Mouse (Mus musculus): ENCODE results near the gene Cnn3. TPM values are rescaled to one million over a fixed set of nuclear protein-coding genes. Genes with fewer than 3 reads are reported as not detected.

The Cnn3 gene
- polyA plus RNA-seq, 1 experiment from 2014 or later, result 975 TPM

DNA sequence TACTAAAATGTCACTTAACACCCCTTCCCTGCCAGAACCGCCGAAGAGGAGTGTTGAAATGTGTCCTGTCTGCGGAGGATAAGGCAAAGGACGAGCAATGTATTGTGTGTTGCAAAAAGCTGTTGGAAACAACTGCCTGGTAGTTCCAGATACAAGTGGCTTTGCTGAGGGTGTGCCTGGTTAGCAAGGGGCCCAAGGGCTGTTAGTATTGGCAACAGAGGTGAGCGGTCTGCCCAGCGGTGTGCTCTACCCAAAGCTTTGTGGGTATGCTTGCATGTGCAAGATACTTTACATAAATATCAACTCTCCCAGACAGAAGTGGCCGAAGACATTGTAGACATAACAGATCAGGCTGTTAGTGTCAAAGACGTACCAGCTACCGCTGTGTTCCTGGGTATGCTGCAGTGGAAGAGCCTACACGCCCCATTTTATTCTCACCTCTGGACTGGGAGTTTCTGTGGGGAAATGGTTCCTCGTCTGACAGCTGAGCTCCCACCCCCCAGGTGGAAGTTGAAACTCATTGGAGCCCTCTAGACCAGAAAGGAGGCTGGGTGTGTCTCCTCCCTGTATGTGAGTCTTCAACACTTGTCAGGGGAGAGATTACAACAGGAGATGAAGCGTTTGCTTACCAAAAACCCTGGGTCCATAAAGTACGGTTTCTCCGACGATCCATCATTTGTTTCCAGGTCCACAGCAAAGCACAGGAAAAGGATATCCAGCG, 34.3 kb downstream of the Cnn3 start:
- H3K36me3 ChIP-seq, result peaks cover 48% of the 10 kb centered on the region
- H3K4me3 ChIP-seq, result no peak overlapping the region
- H3K4me2 ChIP-seq (replicated peaks), result no peak overlapping the region
- H3K27me3 ChIP-seq, result no peaks in the 10 kb centered on the region
- no peak overlapping the region for H3K27ac ChIP-seq (replicated peaks)
- no peak overlapping the region for H3K9ac ChIP-seq (replicated peaks)
- WGBS, result 90% methylated on average over 16 of the region's 16 CpGs
- H3K9me3 ChIP-seq, result no peaks in the 10 kb centered on the region
- peaks cover 15% of the 10 kb centered on the region for H3K4me1 ChIP-seq
- ATAC-seq (ENCODE audit: low FRiP score, low read depth), result no peak

DNA sequence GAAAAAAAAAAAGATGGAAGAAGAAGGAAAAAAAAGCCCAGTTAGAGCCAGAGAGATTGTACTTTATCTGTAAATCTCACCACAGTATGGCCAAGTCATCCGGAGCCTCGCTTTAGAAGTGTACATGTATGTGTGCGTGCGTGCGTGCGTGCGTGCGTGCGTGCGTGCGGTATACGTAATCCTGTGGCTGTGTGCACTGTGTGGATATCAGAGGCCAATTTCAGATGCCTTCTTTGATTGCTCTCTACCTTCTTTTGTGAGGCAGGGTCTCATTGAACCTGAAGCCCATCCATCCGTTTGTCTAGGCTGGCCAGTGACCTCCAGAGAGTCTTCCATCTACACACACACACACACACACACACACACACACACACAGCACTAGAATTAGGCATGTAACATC, 35.2 kb downstream of the Cnn3 start:
- no peaks in the 10 kb centered on the region for H3K9me3 ChIP-seq
- H3K36me3 ChIP-seq, result peaks cover 40% of the 10 kb centered on the region
- H3K4me2 ChIP-seq (replicated peaks), result no peak overlapping the region
- H3K27me3 ChIP-seq, result no peaks in the 10 kb centered on the region
- H3K27ac ChIP-seq (replicated peaks), result 0 out of 2 replicates have a peak overlapping the region, but pooled peaks have one; percentile 2
- 85% methylated on average over 13 of the region's 13 CpGs for WGBS
- H3K4me3 ChIP-seq, result no peak overlapping the region
- H3K9ac ChIP-seq (replicated peaks), result no peak overlapping the region
- H3K4me1 ChIP-seq, result peaks cover 19% of the 10 kb centered on the region
- no peak for ATAC-seq (ENCODE audit: low FRiP score, low read depth)

DNA sequence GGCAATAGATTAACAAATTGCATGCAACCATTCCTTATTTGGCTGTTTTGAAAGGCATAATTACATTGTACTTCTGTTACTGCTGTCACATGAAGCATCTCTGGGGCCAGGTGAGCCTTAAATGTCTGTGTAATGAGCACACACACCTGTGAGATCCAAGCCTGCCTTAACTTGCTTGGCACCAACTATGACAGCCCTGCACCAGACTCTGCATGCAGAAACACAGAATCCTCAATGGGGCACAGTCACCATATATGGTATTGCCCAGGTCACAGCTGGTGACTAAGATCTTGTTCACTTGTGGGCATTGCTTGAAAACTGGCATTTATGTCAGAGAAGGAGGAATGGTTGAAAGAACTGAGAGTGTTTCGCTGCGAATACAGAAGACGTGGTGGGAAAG, 36.5 kb downstream of the Cnn3 start:
- no peak overlapping the region for H3K9ac ChIP-seq (replicated peaks)
- H3K4me1 ChIP-seq, result peaks cover 19% of the 10 kb centered on the region
- H3K4me2 ChIP-seq (replicated peaks), result no peak overlapping the region
- no peaks in the 10 kb centered on the region for H3K27me3 ChIP-seq
- H3K36me3 ChIP-seq, result peaks cover 27% of the 10 kb centered on the region
- no peak overlapping the region for H3K27ac ChIP-seq (replicated peaks)
- 93% methylated on average over 3 of the region's 3 CpGs for WGBS
- ATAC-seq (ENCODE audit: low FRiP score, low read depth), result no peak
- no peaks in the 10 kb centered on the region for H3K9me3 ChIP-seq
- H3K4me3 ChIP-seq, result no peak overlapping the region

DNA sequence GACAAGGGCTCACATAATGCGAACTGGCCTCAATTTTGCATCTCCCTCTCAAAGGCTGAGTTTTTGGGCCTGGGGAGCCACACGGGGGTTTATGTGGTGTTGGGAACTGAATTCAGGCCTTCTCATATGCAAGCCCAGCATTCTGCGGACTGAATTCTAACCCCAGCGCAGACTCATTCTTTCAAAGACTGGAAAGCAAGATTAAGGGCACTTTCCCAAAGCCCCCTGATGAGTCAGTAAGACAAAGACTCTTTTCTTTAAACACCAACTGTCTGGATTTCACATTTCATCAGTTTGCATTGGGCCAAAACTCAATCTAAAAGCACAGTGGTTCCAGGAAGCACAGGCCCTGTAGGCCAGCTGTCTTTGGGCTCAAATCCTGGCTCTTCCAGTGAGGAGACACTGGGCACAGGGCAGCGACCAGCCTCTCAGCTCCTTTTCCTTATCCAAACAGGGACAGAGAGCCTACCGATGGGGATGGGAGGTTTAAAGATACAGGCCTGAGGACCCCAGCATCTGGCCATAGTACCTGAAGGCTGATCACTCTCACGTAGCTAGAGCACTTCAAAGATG, 38.5 kb downstream of the Cnn3 start:
- no peaks in the 10 kb centered on the region for H3K27me3 ChIP-seq
- no peaks in the 10 kb centered on the region for H3K9me3 ChIP-seq
- peaks cover 13% of the 10 kb centered on the region for H3K36me3 ChIP-seq
- H3K4me1 ChIP-seq, result peaks cover 38% of the 10 kb centered on the region
- ATAC-seq (ENCODE audit: low FRiP score, low read depth), result no peak
- H3K27ac ChIP-seq (replicated peaks), result peak overlapping the region; percentile 78
- no peak overlapping the region for H3K4me2 ChIP-seq (replicated peaks)
- WGBS, result 20% methylated on average over 7 of the region's 7 CpGs
- no peak overlapping the region for H3K9ac ChIP-seq (replicated peaks)
- H3K4me3 ChIP-seq, result no peak overlapping the region

DNA sequence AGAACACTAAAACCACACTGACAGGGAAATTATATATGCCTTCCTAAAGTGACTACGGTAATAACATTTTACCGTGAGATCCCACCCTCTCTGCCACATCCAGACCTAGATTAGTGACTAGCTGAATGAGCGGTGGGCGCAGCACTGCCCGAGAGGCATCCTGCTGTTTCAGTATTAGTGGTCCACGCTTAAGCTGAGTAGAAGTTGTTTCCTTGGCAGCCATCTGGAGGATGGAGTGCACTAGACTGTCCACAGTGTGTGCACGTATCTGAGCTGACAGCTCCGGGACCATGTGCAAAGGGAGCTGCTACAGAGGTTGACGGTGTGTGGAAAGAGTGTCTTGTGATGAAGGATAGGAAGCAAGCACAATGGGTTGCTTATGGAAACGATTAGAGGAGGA, 39.5 kb downstream of the Cnn3 start:
- H3K4me1 ChIP-seq, result peaks cover 42% of the 10 kb centered on the region

DNA sequence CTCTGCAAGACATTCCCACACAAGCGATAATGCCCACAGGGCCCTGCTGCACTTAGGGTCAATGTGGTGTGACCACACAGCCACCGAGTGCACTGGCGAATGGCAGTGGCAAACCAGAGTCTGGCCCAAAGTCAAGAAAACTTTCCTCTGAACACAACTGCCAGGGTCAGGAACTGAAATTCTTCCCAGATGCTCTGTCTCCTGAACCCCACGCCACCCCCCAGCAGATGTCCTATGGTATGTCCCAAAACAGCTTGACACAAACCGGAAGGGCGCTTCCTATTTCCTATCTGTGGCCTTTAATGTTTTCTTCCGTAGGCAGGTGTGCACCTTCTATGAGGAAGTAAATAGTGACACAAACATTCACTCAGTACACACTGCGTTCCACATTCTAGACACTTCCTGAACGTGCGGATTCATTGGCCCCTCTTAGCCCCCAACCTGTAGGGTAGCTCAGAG, 40.8 kb downstream of the Cnn3 start:
- no peak overlapping the region for H3K4me3 ChIP-seq
- ATAC-seq (ENCODE audit: low FRiP score, low read depth), result no peak
- peaks cover 42% of the 10 kb centered on the region for H3K4me1 ChIP-seq
- no peaks in the 10 kb centered on the region for H3K9me3 ChIP-seq
- H3K36me3 ChIP-seq, result no peaks in the 10 kb centered on the region
- H3K4me2 ChIP-seq (replicated peaks), result no peak overlapping the region
- H3K27ac ChIP-seq (replicated peaks), result no peak overlapping the region
- no peaks in the 10 kb centered on the region for H3K27me3 ChIP-seq
- 87% methylated on average over 10 of the region's 10 CpGs for WGBS
- H3K9ac ChIP-seq (replicated peaks), result no peak overlapping the region

More for the DNA sequence above, 39.5 kb downstream of the Cnn3 start:
- no peak for ATAC-seq (ENCODE audit: low FRiP score, low read depth)
- Histone ChIP-seq H3K4me2 (replicated peaks) (no peak overlapping the region), H3K4me3 (no peak overlapping the region), H3K9me3 (no peaks in the 10 kb centered on the region), H3K36me3 (peaks cover 7% of the 10 kb centered on the region), H3K27ac (replicated peaks) (no peak overlapping the region; the same call in 1 of the 2 replicates), H3K27me3 (no peaks in the 10 kb centered on the region), H3K9ac (replicated peaks) (no peak overlapping the region)
- WGBS, result 63% methylated on average over 10 of the region's 10 CpGs

DNA sequence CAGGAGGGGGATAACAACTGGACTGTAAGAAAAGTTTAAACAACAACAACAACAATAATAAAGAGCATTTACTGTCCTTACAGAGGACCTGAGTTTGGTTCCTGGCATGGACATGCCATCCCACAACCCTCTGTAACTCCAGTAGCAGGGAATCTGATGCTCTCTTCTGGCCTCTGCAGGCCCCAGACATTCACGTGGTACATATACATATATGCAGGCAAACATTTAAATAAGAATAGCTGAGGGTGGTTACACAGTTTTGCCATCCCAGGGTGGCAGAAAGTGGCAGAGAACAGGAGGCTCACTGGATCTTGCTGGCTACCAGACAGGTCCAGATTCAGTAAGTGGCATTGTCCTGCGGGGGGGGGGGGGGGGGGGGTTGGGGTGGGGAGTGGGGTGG, 41.8 kb downstream of the Cnn3 start:
- 8% methylated on average over 1 of the region's 2 CpGs for WGBS
- Histone ChIP-seq H3K27me3 (no peaks in the 10 kb centered on the region), H3K9me3 (no peaks in the 10 kb centered on the region), H3K9ac (replicated peaks) (no peak overlapping the region), H3K4me1 (peaks cover 42% of the 10 kb centered on the region), H3K36me3 (no peaks in the 10 kb centered on the region), H3K4me2 (replicated peaks) (no peak overlapping the region), H3K27ac (replicated peaks) (peak overlapping the region; percentile 79), H3K4me3 (no peak overlapping the region)
- no peak for ATAC-seq (ENCODE audit: low FRiP score, low read depth)

GRCm38 (mm10) chr3:121469185-121469975, 43.1 kb downstream of the Cnn3 start:
- peaks cover 35% of the 10 kb centered on the region for H3K4me1 ChIP-seq
- no peak overlapping the region for H3K9ac ChIP-seq (replicated peaks)
- H3K4me3 ChIP-seq, result no peak overlapping the region
- peak overlapping the region; percentile 8; the same call in 1 of the 2 replicates for H3K4me2 ChIP-seq (replicated peaks)
- H3K27ac ChIP-seq (replicated peaks), result peak overlapping the region; percentile 79
- H3K36me3 ChIP-seq, result no peaks in the 10 kb centered on the region
- ATAC-seq (ENCODE audit: low FRiP score, low read depth), result peak; percentile 68
- H3K9me3 ChIP-seq, result no peaks in the 10 kb centered on the region
- WGBS, result 4% methylated on average over 12 of the region's 13 CpGs
- no peaks in the 10 kb centered on the region for H3K27me3 ChIP-seq

DNA sequence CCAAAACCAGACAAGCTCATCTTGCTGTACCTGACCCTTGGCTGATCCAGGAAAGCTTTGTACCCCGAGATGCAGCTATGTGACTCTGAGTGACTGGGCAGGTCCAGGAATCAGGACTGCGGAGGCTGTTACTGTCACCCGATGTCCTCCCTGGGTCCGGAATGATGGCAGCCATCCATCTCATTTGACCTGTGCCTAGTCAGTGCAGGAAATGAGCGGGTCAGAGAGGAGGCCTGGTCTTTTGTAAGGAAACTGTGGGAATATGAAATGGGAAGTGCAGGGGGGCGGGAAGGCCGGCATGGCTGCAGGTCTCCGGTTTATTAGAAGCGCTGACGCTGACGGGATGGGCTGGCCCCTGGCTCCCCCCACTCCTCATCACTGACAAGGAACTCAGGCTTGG, 45.4 kb downstream of the Cnn3 start:
- no peak for ATAC-seq (ENCODE audit: low FRiP score, low read depth)
- H3K36me3 ChIP-seq, result no peaks in the 10 kb centered on the region
- no peak overlapping the region for H3K4me2 ChIP-seq (replicated peaks)
- H3K9me3 ChIP-seq, result no peaks in the 10 kb centered on the region
- no peaks in the 10 kb centered on the region for H3K27me3 ChIP-seq
- H3K4me3 ChIP-seq, result no peak overlapping the region
- H3K4me1 ChIP-seq, result peaks cover 23% of the 10 kb centered on the region
- no peak overlapping the region for H3K27ac ChIP-seq (replicated peaks)
- WGBS, result 74% methylated on average over 11 of the region's 11 CpGs
- no peak overlapping the region for H3K9ac ChIP-seq (replicated peaks)

- ATAC-seq (ENCODE audit: low FRiP score, low read depth), result no peak
- no peak overlapping the region for H3K4me2 ChIP-seq (replicated peaks)
Observed at GRCm38 (mm10) chr3:121474738-121475137, 48.4 kb downstream of the Cnn3 start.

GRCm38 (mm10) chr3:121480030-121480960, 54.0 kb downstream of the Cnn3 start:
- H3K27me3 ChIP-seq, result peaks cover 10% of the 10 kb centered on the region; the same call in 1 of the 2 replicates
- peaks cover 33% of the 10 kb centered on the region for H3K4me1 ChIP-seq
- H3K9ac ChIP-seq (replicated peaks), result no peak overlapping the region
- H3K36me3 ChIP-seq, result no peaks in the 10 kb centered on the region
- no peak overlapping the region for H3K4me3 ChIP-seq
- H3K27ac ChIP-seq (replicated peaks), result peak overlapping the region; percentile 79
- no peaks in the 10 kb centered on the region for H3K9me3 ChIP-seq
- ATAC-seq (ENCODE audit: low FRiP score, low read depth), result peak; percentile 70
- 28% methylated on average over 26 of the region's 26 CpGs for WGBS
- peak overlapping the region; percentile 24 for H3K4me2 ChIP-seq (replicated peaks)

More at GRCm38 (mm10) chr3:121474738-121475137, 48.4 kb downstream of the Cnn3 start:
- Histone ChIP-seq H3K4me3 (no peak overlapping the region), H3K9me3 (no peaks in the 10 kb centered on the region), H3K4me1 (peaks cover 9% of the 10 kb centered on the region), H3K36me3 (no peaks in the 10 kb centered on the region), H3K27me3 (peaks cover 7% of the 10 kb centered on the region; the same call in 1 of the 2 replicates), H3K9ac (replicated peaks) (no peak overlapping the region), H3K27ac (replicated peaks) (no peak overlapping the region)
- 57% methylated on average over 3 of the region's 3 CpGs for WGBS
